Mouse (Mus musculus): ENCODE measurements at regions not wholly inside any gene's neighbourhood (a gene's known extent, or its start where the extent isn't known, plus 50 kb on each side); places are given as distances from the start of the nearest gene placed in this dataset.

- ATAC-seq = no peak
Measured at GRCm38 (mm10) chr16:25585070-25585454, 98.5 kb upstream of the Trp63 start.

- ATAC-seq = no peak
Measured at GRCm38 (mm10) chr16:25585953-25586352, 97.6 kb upstream of the Trp63 start.

- ATAC-seq = peak; percentile 57
Measured at GRCm38 (mm10) chr16:25587879-25588347, 95.7 kb upstream of the Trp63 start.

- ATAC-seq = no peak
Measured at GRCm38 (mm10) chr16:25597435-25597834, 86.1 kb upstream of the Trp63 start.

GRCm38 (mm10) chr16:25603121-25603520 is 80.4 kb upstream of the Trp63 start:
- ATAC-seq = no peak

- ATAC-seq = no peak
Measured at GRCm38 (mm10) chr16:25615229-25615628, 68.3 kb upstream of the Trp63 start.

GRCm38 (mm10) chr16:25615646-25616045 is 67.9 kb upstream of the Trp63 start:
- ATAC-seq = no peak

- no peak for ATAC-seq
Measured at GRCm38 (mm10) chr16:25618898-25619297, 64.7 kb upstream of the Trp63 start.

GRCm38 (mm10) chr16:25622651-25623050 is 60.9 kb upstream of the Trp63 start:
- ATAC-seq = no peak

GRCm38 (mm10) chr16:25623986-25624623 is 59.5 kb upstream of the Trp63 start:
- ATAC-seq = no peak

- ATAC-seq = no peak
Measured at GRCm38 (mm10) chr16:25629750-25630149, 53.8 kb upstream of the Trp63 start.

- no peak for ATAC-seq
Measured at GRCm38 (mm10) chr16:25631139-25631716, 52.3 kb upstream of the Trp63 start.
